Mouse (Mus musculus): Measurements from ENCODE around the gene Trmt10c.

The Trmt10c gene

GRCm38 (mm10) chr16:56038090-56038489 lies 471 bp upstream of the Trmt10c start:
- no peak for DNase-seq

- no peak for DNase-seq
Measured at GRCm38 (mm10) chr16:56036501-56036900, 1.1 kb downstream of the Trmt10c start.

GRCm38 (mm10) chr16:56034566-56034965 lies 3.1 kb downstream of the Trmt10c start:
- no peak for DNase-seq

GRCm38 (mm10) chr16:56029661-56030082 lies 7.9 kb downstream of the Trmt10c start, which contains the start of gene Pcnp:
TSS of gene Pcnp (minus strand) at chr16:56029739.
- peak; percentile 96 for DNase-seq

DNA sequence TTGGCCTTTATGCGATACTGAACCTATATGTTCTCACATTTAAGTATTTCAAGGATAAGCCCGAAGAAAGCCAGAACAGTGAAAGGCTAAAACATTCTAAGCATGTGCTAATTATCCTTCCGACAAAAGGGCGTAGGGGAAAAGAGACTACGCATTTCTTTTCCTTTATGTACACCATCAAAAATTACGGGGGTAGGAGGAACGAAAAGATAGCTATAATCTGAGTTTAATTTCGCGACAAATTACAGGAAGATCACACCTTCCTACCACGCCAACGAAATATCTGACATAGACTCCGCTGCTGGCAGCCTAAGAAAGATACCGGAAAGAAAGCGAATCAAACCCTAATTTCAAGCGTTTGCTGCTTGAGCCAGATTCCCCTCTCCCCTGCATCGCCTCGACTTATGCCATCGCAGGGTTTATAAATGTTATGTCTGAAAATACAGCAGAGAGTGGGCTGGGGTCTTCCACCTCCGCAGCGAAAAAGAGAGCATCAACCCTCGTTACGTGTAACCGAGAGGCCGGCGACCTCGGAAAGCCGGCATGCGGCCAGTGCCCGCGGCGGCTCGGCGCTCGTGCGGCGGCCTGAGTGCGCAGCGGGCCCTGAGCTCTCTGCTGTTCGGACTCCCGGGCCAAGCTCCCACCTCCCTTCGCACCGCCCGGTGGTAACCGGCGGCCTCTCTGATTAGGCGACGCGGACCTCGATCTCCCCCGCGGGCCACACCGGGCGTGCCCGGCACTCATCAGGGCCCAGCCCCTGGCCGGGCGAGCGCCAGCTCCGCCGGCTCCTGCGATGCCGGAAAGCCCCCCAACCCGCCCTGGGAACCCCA lies 8.7 kb downstream of the Trmt10c start:
- DNase-seq, result no peak

GRCm38 (mm10) chr16:56027854-56028629 lies 9.6 kb downstream of the Trmt10c start:
- no peak for DNase-seq

DNA sequence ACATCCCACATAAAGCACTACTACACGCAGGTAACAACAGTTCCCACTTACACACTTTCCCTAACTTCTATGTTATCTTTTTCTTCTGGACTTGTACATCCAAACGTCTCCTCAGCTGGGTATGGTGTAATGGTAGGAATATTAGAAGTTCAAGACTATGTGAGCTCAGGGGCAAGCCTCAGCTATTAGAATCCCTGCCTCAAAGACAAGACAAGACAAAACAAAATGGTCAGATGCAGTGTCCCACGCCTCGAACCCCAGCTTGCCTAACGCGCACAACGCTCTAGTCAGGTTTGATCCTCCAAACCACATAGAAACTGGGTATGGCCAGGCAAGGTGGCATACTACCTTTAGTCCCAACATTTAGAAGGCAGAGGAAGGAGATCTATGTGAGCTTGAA lies 18.0 kb downstream of the Trmt10c start:
- DNase-seq, result no peak

- DNase-seq, result no peak
Measured at GRCm38 (mm10) chr16:56014076-56014475, 23.5 kb downstream of the Trmt10c start.

GRCm38 (mm10) chr16:56012789-56013743 lies 24.6 kb downstream of the Trmt10c start:
- no peak for DNase-seq

DNA sequence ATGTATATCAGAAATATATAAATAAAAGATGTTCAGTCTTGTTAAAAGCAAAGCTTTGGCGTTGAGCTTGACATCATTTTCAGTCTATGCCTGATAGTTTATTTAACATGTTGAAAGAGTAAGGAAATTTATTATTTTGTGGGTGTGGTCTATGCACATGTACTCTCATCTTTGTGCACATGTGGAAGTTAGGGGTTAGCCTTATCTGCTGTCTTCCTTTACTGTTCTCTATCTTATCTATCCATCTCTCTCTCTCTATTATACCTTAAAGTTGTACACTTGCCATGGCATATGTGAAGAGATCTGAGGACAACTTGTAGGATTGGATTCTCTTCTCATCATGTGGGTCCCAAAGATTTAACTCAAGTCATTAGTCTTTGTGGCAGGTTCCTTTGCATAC lies 28.8 kb downstream of the Trmt10c start:
- no peak for DNase-seq

- DNase-seq, result no peak
Measured at GRCm38 (mm10) chr16:56006798-56007197, 30.8 kb downstream of the Trmt10c start.

DNA sequence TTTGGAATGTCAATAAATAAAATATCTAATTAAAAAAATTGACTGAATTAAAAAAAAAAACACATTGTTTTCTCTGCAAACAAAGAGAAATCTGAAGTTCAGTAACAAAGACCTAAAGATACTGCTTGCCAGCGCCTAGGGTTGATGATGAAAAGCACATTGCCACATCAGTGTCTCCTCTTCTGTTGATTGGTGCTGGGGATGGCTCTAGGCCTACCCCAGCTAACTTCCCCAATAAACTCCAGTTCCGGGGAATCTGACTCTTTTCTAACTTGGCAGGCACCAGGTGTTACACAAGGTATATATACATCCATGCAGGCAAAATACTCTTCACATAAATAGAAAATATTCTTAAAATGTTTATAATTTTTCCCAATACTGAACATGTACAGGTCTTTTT lies 43.4 kb downstream of the Trmt10c start:
- no peak for DNase-seq

DNA sequence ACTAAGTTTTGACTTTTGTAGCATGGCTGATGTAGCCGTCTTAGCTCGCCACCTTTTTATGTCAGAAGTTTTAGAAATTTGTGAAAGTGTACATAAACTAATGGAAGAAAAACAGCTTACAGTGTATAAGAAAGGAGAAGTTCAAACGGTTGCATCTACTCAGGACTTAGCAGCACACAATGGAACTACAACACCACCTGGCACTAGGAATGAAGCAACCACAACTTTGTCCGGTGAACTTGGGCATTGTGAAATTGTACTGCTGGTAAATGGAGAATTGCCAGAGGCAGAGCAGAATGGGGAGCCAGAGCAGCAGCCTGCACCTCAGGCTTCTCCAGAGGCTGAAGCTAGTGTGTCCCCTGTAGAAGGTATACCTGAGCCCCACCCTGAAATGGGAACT lies 47.3 kb downstream of the Trmt10c start:
- DNase-seq, result no peak

DNA sequence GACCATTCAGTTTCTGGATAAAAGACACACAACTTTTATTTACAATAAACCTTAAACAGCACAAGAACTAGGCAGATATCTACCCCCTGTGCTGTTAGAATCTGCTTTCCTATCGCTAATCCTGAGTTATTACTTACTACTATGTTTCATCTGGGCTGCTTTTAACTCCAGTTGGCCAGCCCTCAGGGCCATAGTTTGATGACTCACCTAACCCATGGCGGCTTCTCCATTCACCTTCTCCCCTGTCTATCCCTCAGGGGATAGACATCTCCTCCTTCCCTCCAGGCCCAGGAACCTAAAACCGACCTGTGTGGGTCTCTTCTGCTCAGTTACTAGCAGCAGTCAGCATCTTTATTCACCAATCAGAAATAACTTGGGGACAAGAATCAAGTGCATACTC lies 51.6 kb downstream of the Trmt10c start:
- DNase-seq, result no peak

All from thymus, postnatal 4 days (tissue).